Mouse (Mus musculus): Measurements from ENCODE around the gene Rbm45.

Rbm45 gene

GRCm38 (mm10) chr2:76386531-76386930 lies 16.7 kb downstream of the Rbm45 start:
- DNase-seq (ENCODE audit: low read depth), result no peak

GRCm38 (mm10) chr2:76400178-76400577 lies 30.4 kb downstream of the Rbm45 start:
- DNase-seq (ENCODE audit: low read depth), result no peak

GRCm38 (mm10) chr2:76405596-76406150 lies 35.9 kb downstream of the Rbm45 start:
- DNase-seq (ENCODE audit: low read depth), result no peak

GRCm38 (mm10) chr2:76406151-76406936 lies 36.6 kb downstream of the Rbm45 start, which contains the start of gene Osbpl6:
Gene Osbpl6, plus strand, starts transcription at chr2:76406508.
- DNase-seq (ENCODE audit: low read depth), result no peak

- no peak for DNase-seq (ENCODE audit: low read depth)
Observed at GRCm38 (mm10) chr2:76406937-76407441, 37.2 kb downstream of the Rbm45 start.

GRCm38 (mm10) chr2:76409526-76409925 lies 39.7 kb downstream of the Rbm45 start:
- DNase-seq (ENCODE audit: low read depth), result no peak

- DNase-seq (ENCODE audit: low read depth), result no peak
Observed at GRCm38 (mm10) chr2:76409986-76410385, 40.2 kb downstream of the Rbm45 start.

- DNase-seq (ENCODE audit: low read depth), result no peak
Observed at GRCm38 (mm10) chr2:76412924-76413323, 43.1 kb downstream of the Rbm45 start.

GRCm38 (mm10) chr2:76417446-76418141 lies 47.8 kb downstream of the Rbm45 start:
- no peak for DNase-seq (ENCODE audit: low read depth)

GRCm38 (mm10) chr2:76418142-76418518 lies 48.3 kb downstream of the Rbm45 start:
- DNase-seq (ENCODE audit: low read depth), result no peak

GRCm38 (mm10) chr2:76421411-76421924 lies 51.7 kb downstream of the Rbm45 start:
- no peak for DNase-seq (ENCODE audit: low read depth)

- no peak for DNase-seq (ENCODE audit: low read depth)
Observed at GRCm38 (mm10) chr2:76426816-76427215, 57.0 kb downstream of the Rbm45 start.

- no peak for DNase-seq (ENCODE audit: low read depth)
Observed at GRCm38 (mm10) chr2:76429318-76429717, 59.5 kb downstream of the Rbm45 start.

- DNase-seq (ENCODE audit: low read depth), result no peak
Observed at GRCm38 (mm10) chr2:76429855-76430254, 60.1 kb downstream of the Rbm45 start.

- no peak for DNase-seq (ENCODE audit: low read depth)
Observed at GRCm38 (mm10) chr2:76430539-76430938, 60.8 kb downstream of the Rbm45 start.

Measured in c-Kit-positive CD71-negative TER-119-negative erythroid progenitor cells, embryonic 14.5 days (primary cell).